Mouse (Mus musculus): Measurements from ENCODE around the gene Tstd2.

GRCm38 (mm10) chr4:46086718-46087426 lies 51.6 kb downstream of the Tstd2 start:
- no peak for TF ChIP-seq USF1 (IDR thresholded peaks at IDR 0.05; ENCODE audit: low read depth, low read length)
- no peak for TF ChIP-seq POLR2A (IDR thresholded peaks at IDR 0.05; ENCODE audit: control insufficient read depth in 1 of 2, insufficient read depth in 1 of 2, low read depth in 1 of 2, low read length in 2 of 2, poor library complexity in 1 of 2)
- TF ChIP-seq E2F4 (IDR thresholded peaks at IDR 0.05; ENCODE audit: borderline replicate concordance, low read depth, low read length), result no peak
- no peak for TF ChIP-seq MAX (IDR thresholded peaks at IDR 0.05; ENCODE audit: low read length)
- TF ChIP-seq CTCF (IDR thresholded peaks at IDR 0.05 in 2 of 3, conservative IDR thresholded peaks at IDR 0.05 in 1 of 3; ENCODE audit: control insufficient read depth in 1 of 3, insufficient read depth in 1 of 3, low read depth in 2 of 3, low read length in 3 of 3, poor library complexity in 1 of 3, severe bottlenecking in 1 of 3), result no peak

Measured in MEL (cell line).